Mouse (Mus musculus) midbrain, embryonic 16.5 days (tissue): ENCODE results near the gene Rpusd1. TPM values are rescaled to one million over a fixed set of nuclear protein-coding genes. Genes with fewer than 3 reads are reported as not detected.

Experiments
- ATAC-seq: fragments of 200-750 bp; cut with Nextera tagmentation; 2 replicates; pipeline ENCODE4 v1.8.0; 2017; ENCODE audit warnings: moderate TSS enrichment
- H3K27ac ChIP-seq: fragments of 300-500 bp; sonication (generic); 2 replicates; pipeline ENCODE4 v1.5.1; 2014; ENCODE audit warnings: mild to moderate bottlenecking, low read length, mixed read lengths
- H3K27me3 ChIP-seq: fragments of 300-500 bp; sonication (generic); 2 replicates; pipeline ENCODE4 v1.6.1; 2014; ENCODE audit warnings: low read depth, low read length, mixed read lengths; ENCODE audit not compliant: control insufficient read depth, insufficient read depth
- H3K36me3 ChIP-seq: fragments of 300-500 bp; sonication (generic); 2 replicates; pipeline ENCODE4 v1.6.1; 2014; ENCODE audit warnings: mild to moderate bottlenecking, low read length, moderate library complexity, mixed read lengths; ENCODE audit not compliant: control insufficient read depth, insufficient read depth
- H3K4me1 ChIP-seq: fragments of 300-500 bp; sonication (generic); 2 replicates; pipeline ENCODE4 v1.6.1; 2014; ENCODE audit warnings: mild to moderate bottlenecking, low read length, mixed read lengths; ENCODE audit not compliant: control insufficient read depth, insufficient read depth
- H3K4me2 ChIP-seq: fragments of 300-500 bp; sonication (generic); 2 replicates; pipeline ENCODE4 v1.6.1; 2014; ENCODE audit warnings: mild to moderate bottlenecking, low read length, mixed read lengths
- H3K4me3 ChIP-seq: fragments of 300-500 bp; sonication (generic); 2 replicates; pipeline ENCODE4 v1.5.1; 2014; ENCODE audit warnings: low read depth, mild to moderate bottlenecking, low read length, moderate library complexity, mixed read lengths
- H3K9ac ChIP-seq: fragments of 300-500 bp; sonication (generic); 2 replicates; pipeline ENCODE4 v1.6.1; 2014; ENCODE audit warnings: low read depth, low read length, mixed read lengths
- H3K9me3 ChIP-seq: fragments of 300-500 bp; sonication (generic); replicated peaks from 2 replicates; pipeline ENCODE4 v1.6.1; 2014; ENCODE audit warnings: mild to moderate bottlenecking, low read length, mixed read lengths; ENCODE audit not compliant: control insufficient read depth, poor library complexity, severe bottlenecking
- WGBS: fragments of 180-500 bp; shearing (Covaris S2); extraction: QIAGEN DNeasy Blood & Tissue Kit; methylation state at CpG from one replicate; pipeline ENCODE4 v1.1.7; 2014; 5-methylcytosine and 5-hydroxymethylcytosine counted together
- polyA plus RNA-seq: library from polyadenylated mRNA; unstranded; fragments of >200 nt; fragmentation: Nextera tagmentation; extraction: Ambion mirVana; gene quantifications from 2 replicates; pipeline ENCODE4 v1.2.1, GENCODE M21; 2015

Gene Rpusd1
- polyA plus RNA-seq, 1 experiment from 2014 or later, result 26.8 TPM

- Histone ChIP-seq H3K4me2 (no peak overlapping the region), H3K27me3 (no peaks in the 10 kb centered on the region; the same call in 1 of the 2 replicates), H3K27ac (no peak overlapping the region), H3K36me3 (no peaks in the 10 kb centered on the region), H3K4me1 (no peaks in the 10 kb centered on the region), H3K9ac (no peak overlapping the region), H3K4me3 (no peak overlapping the region), H3K9me3 (no peaks in the 10 kb centered on the region)
- 98% methylated on average over 2 of the region's 2 CpGs for WGBS
- no peak for ATAC-seq
Measured at GRCm38 (mm10) chr17:25709994-25710393, 17.5 kb upstream of the Rpusd1 start.

GRCm38 (mm10) chr17:25711136-25711535 is 16.3 kb upstream of the Rpusd1 start:
- Histone ChIP-seq H3K9me3 (no peaks in the 10 kb centered on the region), H3K4me1 (no peaks in the 10 kb centered on the region), H3K27me3 (peaks cover 8% of the 10 kb centered on the region), H3K36me3 (no peaks in the 10 kb centered on the region), H3K4me2 (no peak overlapping the region), H3K9ac (no peak overlapping the region), H3K27ac (no peak overlapping the region), H3K4me3 (no peak overlapping the region)
- no peak for ATAC-seq
- WGBS, result 83% methylated on average over 4 of the region's 4 CpGs

GRCm38 (mm10) chr17:25715627-25716026 is 11.8 kb upstream of the Rpusd1 start:
- H3K9me3 ChIP-seq, result no peaks in the 10 kb centered on the region
- H3K36me3 ChIP-seq, result no peaks in the 10 kb centered on the region
- no peak overlapping the region for H3K9ac ChIP-seq
- peaks cover 5% of the 10 kb centered on the region; the same call in 1 of the 2 replicates for H3K4me1 ChIP-seq
- no peak for ATAC-seq
- H3K27me3 ChIP-seq, result peaks cover 26% of the 10 kb centered on the region
- no peak overlapping the region for H3K4me2 ChIP-seq
- WGBS, result 61% methylated on average over 3 of the region's 3 CpGs
- H3K4me3 ChIP-seq, result no peak overlapping the region
- H3K27ac ChIP-seq, result no peak overlapping the region

- Histone ChIP-seq H3K36me3 (no peaks in the 10 kb centered on the region), H3K27ac (no peak overlapping the region), H3K9me3 (no peaks in the 10 kb centered on the region), H3K9ac (no peak overlapping the region), H3K4me2 (no peak overlapping the region), H3K4me1 (peaks cover 5% of the 10 kb centered on the region; the same call in 1 of the 2 replicates), H3K4me3 (no peak overlapping the region), H3K27me3 (peaks cover 26% of the 10 kb centered on the region)
- no peak for ATAC-seq
- 5% methylated on average over 6 of the region's 6 CpGs for WGBS
Measured at GRCm38 (mm10) chr17:25716130-25716529, 11.3 kb upstream of the Rpusd1 start.

DNA sequence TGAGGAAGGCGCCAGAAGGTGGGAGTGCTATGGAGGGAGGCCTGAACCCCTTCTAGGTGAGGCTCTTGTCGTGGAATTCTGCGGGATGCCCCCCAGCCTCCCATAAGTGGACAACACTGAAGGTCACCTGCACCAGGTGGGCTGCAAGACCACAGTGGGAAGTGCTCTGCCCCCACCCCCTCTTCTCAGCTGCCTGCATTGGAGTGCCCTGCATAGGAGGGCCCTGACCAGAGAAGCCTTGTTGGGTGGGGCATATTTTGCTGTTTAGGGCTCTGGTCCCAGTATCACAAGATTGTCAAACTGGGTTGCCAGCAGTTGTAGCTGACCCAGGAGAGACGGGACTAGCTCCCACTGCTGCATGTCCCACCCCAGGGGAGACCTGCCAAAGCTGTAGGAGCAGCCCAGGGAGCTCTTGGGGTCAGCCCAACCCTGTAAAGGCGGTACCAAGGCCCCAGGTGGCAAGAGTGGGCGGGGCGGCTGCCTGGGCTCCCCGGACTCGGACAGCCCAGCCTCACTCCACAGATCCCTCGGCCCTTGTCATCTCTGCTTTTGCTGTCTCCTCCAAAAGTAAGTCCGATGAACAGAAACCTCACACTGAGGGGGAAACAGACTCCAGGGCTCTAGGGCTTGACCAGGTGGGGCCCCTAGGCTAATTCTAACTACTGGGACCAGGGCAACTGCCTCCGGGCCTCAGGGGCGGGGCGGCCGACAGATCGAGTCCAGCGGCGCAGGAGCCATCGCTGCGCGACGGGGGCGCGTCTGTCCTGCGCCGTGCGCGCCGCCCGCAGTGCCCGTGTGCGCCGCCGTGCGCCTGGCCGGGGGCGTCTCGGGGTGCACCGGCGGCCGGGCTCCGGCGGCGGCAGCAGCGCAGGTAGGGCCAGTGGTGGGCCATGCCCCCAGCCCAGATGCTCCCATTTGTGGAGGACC is 10.5 kb upstream of the Rpusd1 start, which contains the start of gene Gng13:
Gene Gng13 (plus strand): TSS at position 461 of the 927 bp plus-strand sequence.
- WGBS, result 2% methylated on average over 43 of the region's 45 CpGs
- Histone ChIP-seq H3K36me3 (no peaks in the 10 kb centered on the region), H3K9ac (peak within 1 kb of the TSS; percentile 64), H3K27me3 (peaks cover 26% of the 10 kb centered on the region), H3K4me1 (peaks cover 5% of the 10 kb centered on the region; the same call in 1 of the 2 replicates), H3K9me3 (no peaks in the 10 kb centered on the region), H3K4me2 (peak within 1 kb of the TSS; percentile 88), H3K27ac (no peak within 1 kb of the TSS), H3K4me3 (peak within 1 kb of the TSS; percentile 45)
- 0 out of 2 replicates have a peak, but pooled peaks have one; percentile 48 for ATAC-seq

DNA sequence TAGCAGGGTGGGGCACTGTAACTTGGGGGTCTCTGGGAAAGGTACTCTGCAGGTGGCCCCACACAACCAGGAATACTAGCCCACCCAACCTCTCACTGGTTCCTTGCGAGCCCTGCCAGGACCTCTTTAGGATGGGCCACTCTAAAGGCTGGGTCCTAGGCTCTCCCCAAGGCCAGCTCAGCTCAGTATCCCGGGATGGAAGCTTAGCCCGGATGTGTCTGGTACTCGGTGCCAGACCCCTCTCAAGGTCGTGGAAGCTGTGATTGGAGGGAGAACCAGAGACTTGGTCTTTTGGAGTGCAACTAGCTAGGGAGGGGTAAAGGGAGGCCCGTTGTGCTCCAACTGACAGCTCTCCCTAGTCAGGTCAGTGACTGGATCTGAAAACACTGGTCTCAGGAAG is 9.8 kb upstream of the Rpusd1 start:
- no peak for ATAC-seq
- Histone ChIP-seq H3K27me3 (peaks cover 26% of the 10 kb centered on the region), H3K4me2 (peak overlapping the region; percentile 88), H3K27ac (no peak overlapping the region), H3K4me1 (peaks cover 5% of the 10 kb centered on the region; the same call in 1 of the 2 replicates), H3K36me3 (no peaks in the 10 kb centered on the region), H3K9me3 (no peaks in the 10 kb centered on the region), H3K4me3 (peak overlapping the region; percentile 45), H3K9ac (peak overlapping the region; percentile 64)
- WGBS, result 5% methylated on average over 6 of the region's 6 CpGs

GRCm38 (mm10) chr17:25721476-25721875 is 6.0 kb upstream of the Rpusd1 start:
- 92% methylated on average over 5 of the region's 5 CpGs for WGBS
- Histone ChIP-seq H3K27me3 (peaks cover 15% of the 10 kb centered on the region), H3K4me3 (no peak overlapping the region), H3K4me2 (no peak overlapping the region), H3K9me3 (no peaks in the 10 kb centered on the region), H3K27ac (no peak overlapping the region), H3K36me3 (no peaks in the 10 kb centered on the region), H3K4me1 (peaks cover 6% of the 10 kb centered on the region; the same call in 1 of the 2 replicates), H3K9ac (no peak overlapping the region)
- no peak for ATAC-seq

GRCm38 (mm10) chr17:25723470-25723869 is 4.0 kb upstream of the Rpusd1 start:
- no peak for ATAC-seq
- Histone ChIP-seq H3K9me3 (no peaks in the 10 kb centered on the region), H3K36me3 (no peaks in the 10 kb centered on the region), H3K4me2 (no peak overlapping the region), H3K27ac (no peak overlapping the region), H3K9ac (no peak overlapping the region), H3K27me3 (no peaks in the 10 kb centered on the region), H3K4me1 (peaks cover 11% of the 10 kb centered on the region), H3K4me3 (no peak overlapping the region)
- 96% methylated on average over 19 of the region's 19 CpGs for WGBS

GRCm38 (mm10) chr17:25723919-25724318 is 3.6 kb upstream of the Rpusd1 start:
- no peak overlapping the region for H3K4me3 ChIP-seq
- peaks cover 15% of the 10 kb centered on the region for H3K4me1 ChIP-seq
- no peaks in the 10 kb centered on the region for H3K27me3 ChIP-seq
- WGBS, result 70% methylated on average over 7 of the region's 7 CpGs
- H3K27ac ChIP-seq, result no peak overlapping the region
- no peaks in the 10 kb centered on the region for H3K9me3 ChIP-seq
- H3K36me3 ChIP-seq, result no peaks in the 10 kb centered on the region
- no peak overlapping the region for H3K9ac ChIP-seq
- ATAC-seq, result no peak
- H3K4me2 ChIP-seq, result no peak overlapping the region
